Mouse (Mus musculus) limb, embryonic 15.5 days (tissue): ENCODE results near the gene Stac2. TPM values are rescaled to one million over a fixed set of nuclear protein-coding genes. Genes with fewer than 3 reads are reported as not detected.

ENCODE experiments used
- ATAC-seq: fragments of 200-750 bp; cut with Nextera tagmentation; 2 replicates; pipeline ENCODE4 v1.8.0; 2017; ENCODE audit warnings: low read depth, moderate TSS enrichment; ENCODE audit not compliant: insufficient number of reproducible peaks, low FRiP score, low TSS enrichment
- H3K27ac ChIP-seq: fragments of 300-500 bp; sonication (generic); 2 replicates; pipeline ENCODE4 v1.5.1; 2015; ENCODE audit warnings: moderate library complexity, mild to moderate bottlenecking, inconsistent platforms
- H3K27me3 ChIP-seq: fragments of 300-500 bp; sonication (generic); 2 replicates; pipeline ENCODE4 v1.6.1; 2015; ENCODE audit warnings: inconsistent platforms
- H3K36me3 ChIP-seq: fragments of 300-500 bp; sonication (generic); 2 replicates; pipeline ENCODE4 v1.6.1; 2015; ENCODE audit warnings: inconsistent platforms
- H3K4me1 ChIP-seq: fragments of 300-500 bp; sonication (generic); 2 replicates; pipeline ENCODE4 v1.6.1; 2015; ENCODE audit warnings: inconsistent platforms
- H3K4me2 ChIP-seq: fragments of 300-500 bp; sonication (generic); 2 replicates; pipeline ENCODE4 v1.6.1; 2015; ENCODE audit warnings: mild to moderate bottlenecking, inconsistent platforms
- H3K4me3 ChIP-seq: fragments of 300-500 bp; sonication (generic); 2 replicates; pipeline ENCODE4 v1.5.1; 2015; ENCODE audit warnings: mild to moderate bottlenecking, inconsistent platforms
- H3K9ac ChIP-seq: fragments of 300-500 bp; sonication (generic); 2 replicates; pipeline ENCODE4 v1.6.1; 2015; ENCODE audit warnings: inconsistent platforms
- H3K9me3 ChIP-seq: fragments of 300-500 bp; sonication (generic); 2 replicates; pipeline ENCODE4 v1.6.1; 2016; ENCODE audit warnings: inconsistent platforms
- WGBS: fragments of 180-500 bp; shearing (Covaris S2); methylation state at CpG from one replicate; pipeline ENCODE4 v1.1.7; 2015; 5-methylcytosine and 5-hydroxymethylcytosine counted together
- polyA plus RNA-seq: library from polyadenylated mRNA; unstranded; fragments of >200 nt; fragmentation: Nextera tagmentation; extraction: Ambion mirVana; gene quantifications from 2 replicates; pipeline ENCODE4 v1.2.1, GENCODE M21; 2015

Stac2 gene
- polyA plus RNA-seq, 1 experiment from 2014 or later = 0.68 TPM

DNA sequence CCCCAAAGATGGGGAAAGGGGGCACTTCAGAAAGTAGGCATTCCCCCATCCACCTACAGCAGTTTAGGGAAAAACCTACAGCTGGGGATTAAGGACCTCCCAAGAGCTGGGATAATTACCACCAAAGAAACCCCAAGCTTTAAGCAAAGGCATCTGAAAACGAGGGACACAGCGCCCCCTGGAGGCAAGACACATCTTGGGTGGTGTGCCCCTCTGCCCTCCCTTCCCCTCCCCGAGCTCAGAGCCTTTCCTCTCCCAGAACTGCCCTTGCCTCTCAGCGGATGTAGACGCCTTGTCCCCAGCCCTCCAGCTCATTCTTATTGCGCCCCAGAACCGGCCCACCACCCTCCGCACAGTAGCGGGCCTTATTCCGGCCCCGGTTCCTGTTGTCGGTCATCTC is 50.6 kb downstream of the Stac2 start:
- H3K9ac ChIP-seq = no peak overlapping the region
- peaks cover 9% of the 10 kb centered on the region for H3K27me3 ChIP-seq
- ATAC-seq = no peak

DNA sequence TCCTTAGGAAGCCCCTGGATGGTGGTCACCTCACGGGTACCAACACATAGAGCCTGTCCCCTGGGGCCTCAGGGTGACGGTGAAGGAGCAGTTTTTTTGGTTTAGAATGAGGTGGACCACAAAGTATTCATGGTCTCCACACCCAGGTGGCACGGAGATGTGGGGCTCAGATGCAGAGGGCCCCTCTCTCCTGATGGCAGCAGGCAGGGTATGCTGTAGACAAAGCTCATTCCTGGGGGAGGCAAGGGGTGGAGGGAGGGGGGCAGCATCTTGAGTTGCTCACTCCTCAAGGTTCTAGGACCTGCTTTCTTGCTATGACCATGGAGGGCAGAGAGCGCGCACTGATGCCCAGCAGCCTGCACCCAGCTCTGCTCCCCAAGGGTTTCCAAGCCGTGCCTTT is 51.3 kb downstream of the Stac2 start:
- no peak overlapping the region for H3K4me3 ChIP-seq
- H3K27ac ChIP-seq = no peak overlapping the region
- peaks cover 46% of the 10 kb centered on the region for H3K4me1 ChIP-seq
- H3K36me3 ChIP-seq = peaks cover 26% of the 10 kb centered on the region
- no peak for ATAC-seq
- WGBS = 57% methylated on average over 6 of the region's 6 CpGs
- no peaks in the 10 kb centered on the region for H3K9me3 ChIP-seq
- H3K27me3 ChIP-seq = peaks cover 9% of the 10 kb centered on the region
- H3K4me2 ChIP-seq = no peak overlapping the region
- no peak overlapping the region for H3K9ac ChIP-seq

More for the DNA sequence above, 50.6 kb downstream of the Stac2 start:
- Histone ChIP-seq H3K4me3 (peak overlapping the region; percentile 10; the same call in 1 of the 2 replicates), H3K4me2 (peak overlapping the region; percentile 25; the same call in 1 of the 2 replicates), H3K4me1 (peaks cover 46% of the 10 kb centered on the region), H3K36me3 (peaks cover 31% of the 10 kb centered on the region), H3K9me3 (no peaks in the 10 kb centered on the region), H3K27ac (no peak overlapping the region)
- 16% methylated on average over 12 of the region's 12 CpGs for WGBS

DNA sequence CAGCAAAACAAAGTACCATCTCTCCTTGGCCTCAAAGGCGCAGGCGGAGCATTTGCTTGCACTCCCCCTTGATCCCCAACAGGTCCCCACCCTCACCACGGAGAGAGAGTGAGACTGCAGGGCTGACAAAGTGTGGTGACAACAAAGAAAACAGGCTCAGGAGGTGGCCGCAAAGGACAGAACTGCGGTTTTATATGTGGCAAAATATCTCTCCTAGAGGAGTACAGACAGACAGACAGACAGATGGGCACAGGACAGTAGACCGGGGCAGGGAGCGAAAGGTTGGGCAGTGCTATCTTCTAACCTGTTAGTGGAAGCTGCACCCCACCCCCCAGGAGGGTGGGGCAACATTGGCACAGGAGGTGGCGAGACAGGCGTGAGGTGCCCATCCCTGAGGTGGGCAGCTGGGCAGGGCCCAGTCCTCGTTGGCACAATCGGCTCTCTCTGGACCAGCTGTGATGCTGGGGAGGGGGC is 51.9 kb downstream of the Stac2 start:
- Histone ChIP-seq H3K4me3 (no peak overlapping the region), H3K9ac (no peak overlapping the region), H3K27me3 (peaks cover 9% of the 10 kb centered on the region), H3K9me3 (no peaks in the 10 kb centered on the region), H3K36me3 (peaks cover 24% of the 10 kb centered on the region), H3K4me1 (peaks cover 46% of the 10 kb centered on the region), H3K4me2 (no peak overlapping the region), H3K27ac (no peak overlapping the region)
- no peak for ATAC-seq
- 29% methylated on average over 11 of the region's 11 CpGs for WGBS

DNA sequence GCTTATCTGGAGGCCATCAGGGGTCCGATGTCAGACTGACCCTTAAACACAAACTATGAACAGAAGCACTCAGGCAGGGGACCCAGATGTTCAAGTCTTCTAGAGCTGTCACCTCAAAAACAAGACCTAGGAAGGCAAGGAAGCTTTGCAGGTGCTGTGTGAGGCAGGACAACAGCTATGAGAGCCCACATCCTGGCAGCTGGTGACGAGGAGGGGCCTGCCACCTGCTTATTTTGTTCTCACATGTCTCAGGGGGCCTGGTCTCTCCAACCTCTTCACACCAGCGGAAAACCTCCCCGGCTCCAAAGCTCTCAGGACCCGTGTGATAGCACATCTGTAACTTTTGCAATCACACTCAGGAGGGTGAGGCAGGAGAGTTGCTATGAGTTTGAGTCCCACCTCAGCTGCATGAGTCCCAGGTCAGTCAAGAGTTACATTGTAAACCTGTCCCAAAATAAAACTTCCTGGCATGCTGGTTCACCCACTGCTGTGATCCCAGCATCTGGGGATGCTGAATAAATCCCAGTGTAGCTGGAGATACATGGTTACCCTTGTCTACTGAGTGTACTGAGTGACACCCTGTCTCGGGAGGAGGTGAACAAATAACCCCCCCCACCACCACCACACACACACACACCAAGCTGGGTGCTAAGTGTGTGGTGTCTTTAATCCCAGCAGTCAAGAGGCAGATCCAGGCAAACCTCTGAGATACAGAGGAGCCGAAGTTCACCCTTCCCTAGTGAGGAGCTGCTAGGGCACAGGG is 52.7 kb downstream of the Stac2 start:
- H3K27me3 ChIP-seq = peaks cover 9% of the 10 kb centered on the region
- peaks cover 50% of the 10 kb centered on the region for H3K4me1 ChIP-seq
- H3K4me2 ChIP-seq = no peak overlapping the region
- no peak overlapping the region for H3K4me3 ChIP-seq
- H3K27ac ChIP-seq = no peak overlapping the region
- peaks cover 23% of the 10 kb centered on the region for H3K36me3 ChIP-seq
- H3K9me3 ChIP-seq = no peaks in the 10 kb centered on the region
- H3K9ac ChIP-seq = no peak overlapping the region
- no peak for ATAC-seq
- WGBS = 19% methylated on average over 7 of the region's 7 CpGs

DNA sequence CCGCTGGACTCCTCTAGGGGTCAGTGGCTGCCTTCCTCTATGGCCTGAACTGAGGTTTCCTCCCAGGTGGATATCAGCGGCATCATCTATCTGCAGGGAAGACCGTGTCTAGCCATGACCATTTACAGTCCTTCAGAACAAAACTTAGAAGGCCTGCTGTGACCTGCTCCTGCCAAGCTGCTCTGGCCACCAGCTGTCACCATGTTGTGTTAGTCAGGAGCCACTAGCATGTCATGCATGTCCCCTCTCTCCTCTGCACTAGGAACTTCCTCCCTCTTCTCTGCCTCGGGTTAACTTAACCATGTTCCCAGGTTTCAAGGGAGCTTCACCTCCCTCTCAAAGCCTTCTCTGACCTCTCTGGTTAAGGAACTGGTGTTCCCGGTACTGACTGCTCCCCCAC is 53.5 kb downstream of the Stac2 start:
- Histone ChIP-seq H3K9ac (no peak overlapping the region), H3K36me3 (peaks cover 14% of the 10 kb centered on the region), H3K4me3 (no peak overlapping the region), H3K4me2 (no peak overlapping the region), H3K27me3 (peaks cover 10% of the 10 kb centered on the region), H3K4me1 (peaks cover 55% of the 10 kb centered on the region), H3K27ac (no peak overlapping the region), H3K9me3 (no peaks in the 10 kb centered on the region)
- ATAC-seq = no peak
- WGBS = 56% methylated on average over 5 of the region's 5 CpGs

DNA sequence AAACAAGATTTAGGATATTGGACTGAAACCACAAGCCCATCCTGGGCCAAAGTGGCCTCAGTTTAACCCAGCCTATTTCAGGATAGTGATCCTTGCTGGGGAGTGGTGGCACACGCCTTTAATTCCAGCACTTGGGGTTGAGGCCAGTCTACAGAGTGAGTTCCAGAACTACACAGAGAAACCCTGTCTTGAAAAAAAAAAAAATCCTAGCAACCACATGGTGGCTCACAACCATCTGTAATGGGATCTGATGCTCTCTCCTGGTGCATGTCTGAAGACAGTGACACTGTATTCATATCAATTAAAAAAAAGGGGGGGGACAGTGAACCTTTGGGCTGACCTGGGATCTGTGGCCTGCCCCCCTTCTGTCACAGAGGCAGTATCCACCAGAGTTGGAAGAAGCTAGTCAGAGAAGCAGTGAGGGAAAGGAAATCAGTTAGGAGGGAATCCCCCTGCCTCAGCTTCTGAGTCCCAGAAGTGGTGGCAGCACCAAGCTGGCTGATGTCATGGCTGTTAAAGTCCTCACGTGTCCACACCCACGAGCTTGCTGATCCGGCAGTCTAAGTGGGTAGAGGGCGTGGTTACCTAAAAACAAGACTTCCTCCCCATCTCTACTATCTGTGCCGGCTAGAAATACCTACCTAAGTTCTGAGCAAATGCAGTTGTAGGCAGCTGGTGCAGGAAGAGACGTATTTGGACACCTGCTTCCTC is 54.2 kb downstream of the Stac2 start:
- Histone ChIP-seq H3K9me3 (no peaks in the 10 kb centered on the region), H3K27me3 (peaks cover 12% of the 10 kb centered on the region), H3K4me2 (no peak overlapping the region), H3K4me3 (no peak overlapping the region), H3K36me3 (peaks cover 8% of the 10 kb centered on the region), H3K4me1 (peaks cover 57% of the 10 kb centered on the region), H3K27ac (no peak overlapping the region), H3K9ac (no peak overlapping the region)
- WGBS = 56% methylated on average over 7 of the region's 7 CpGs
- ATAC-seq = no peak

DNA sequence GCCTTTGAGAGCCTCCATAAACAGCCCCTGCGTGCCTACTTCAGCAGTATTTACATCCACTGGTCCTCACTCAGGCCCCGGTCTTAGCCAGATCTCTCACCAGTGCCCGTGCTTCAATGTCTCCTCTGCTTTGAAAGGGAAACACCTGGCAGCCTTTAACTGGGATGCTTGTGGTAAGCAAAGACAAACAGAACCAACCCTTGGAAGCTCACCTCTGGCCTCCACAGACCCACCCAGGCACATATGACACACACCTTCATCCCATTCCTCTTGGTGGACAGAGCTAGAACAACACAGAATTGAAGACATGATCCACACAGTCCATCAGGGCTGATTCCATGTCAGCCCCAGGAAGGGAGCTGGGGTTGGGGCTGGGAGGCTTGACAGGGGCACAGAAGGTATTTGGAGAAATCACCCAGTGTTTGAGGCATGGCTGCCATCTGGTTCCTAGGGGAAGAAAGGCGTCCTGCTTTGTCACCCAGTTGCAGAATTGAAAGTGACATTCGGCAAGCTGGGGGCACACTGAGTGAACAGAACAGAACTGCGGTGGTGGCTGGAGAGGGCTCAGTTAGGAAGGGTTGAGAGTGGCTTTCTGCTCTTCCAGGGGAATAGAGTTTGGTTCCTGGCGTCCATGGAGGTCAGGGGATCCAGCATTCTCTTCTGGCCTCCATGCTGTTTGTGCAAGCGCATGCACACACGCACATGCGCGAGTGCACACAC is 55.0 kb downstream of the Stac2 start:
- Histone ChIP-seq H3K27me3 (peaks cover 12% of the 10 kb centered on the region), H3K36me3 (peaks cover 5% of the 10 kb centered on the region; the same call in 1 of the 2 replicates), H3K4me1 (peaks cover 51% of the 10 kb centered on the region), H3K9me3 (no peaks in the 10 kb centered on the region), H3K4me3 (no peak overlapping the region), H3K9ac (no peak overlapping the region), H3K27ac (no peak overlapping the region), H3K4me2 (no peak overlapping the region)
- no peak for ATAC-seq
- WGBS = 66% methylated on average over 11 of the region's 11 CpGs

DNA sequence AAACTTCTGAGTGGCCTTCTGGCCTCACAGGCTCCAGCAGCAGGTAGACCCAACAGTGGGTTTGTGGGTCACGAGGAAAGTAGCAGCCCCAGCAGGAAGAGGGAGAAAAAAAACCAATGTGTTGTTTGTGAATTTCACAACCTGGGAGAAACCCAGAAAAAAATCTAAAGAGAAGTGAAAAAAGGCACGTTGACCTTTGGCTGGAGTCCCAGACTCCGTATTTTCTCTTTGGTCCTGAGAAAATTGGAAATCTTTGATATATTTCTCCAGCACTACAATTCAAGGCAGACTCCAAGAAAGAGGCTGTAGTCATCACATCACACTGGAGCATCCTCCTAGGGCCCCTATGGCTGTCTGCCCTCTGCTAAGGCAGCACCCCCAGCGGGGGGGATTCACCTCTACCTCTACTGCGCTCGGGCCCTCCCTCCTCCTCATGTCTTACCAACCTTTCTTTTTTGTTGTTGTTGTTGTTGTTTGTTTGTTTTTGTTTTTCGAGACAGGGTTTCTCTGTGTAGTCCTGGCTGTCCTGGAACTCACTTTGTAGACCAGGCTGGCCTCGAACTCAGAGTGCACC is 55.8 kb downstream of the Stac2 start:
- Histone ChIP-seq H3K36me3 (no peaks in the 10 kb centered on the region), H3K27me3 (peaks cover 12% of the 10 kb centered on the region), H3K4me3 (no peak overlapping the region), H3K9me3 (no peaks in the 10 kb centered on the region), H3K4me2 (no peak overlapping the region), H3K4me1 (peaks cover 43% of the 10 kb centered on the region), H3K9ac (no peak overlapping the region), H3K27ac (no peak overlapping the region)
- ATAC-seq = no peak
- WGBS = 71% methylated on average over 8 of the region's 8 CpGs

DNA sequence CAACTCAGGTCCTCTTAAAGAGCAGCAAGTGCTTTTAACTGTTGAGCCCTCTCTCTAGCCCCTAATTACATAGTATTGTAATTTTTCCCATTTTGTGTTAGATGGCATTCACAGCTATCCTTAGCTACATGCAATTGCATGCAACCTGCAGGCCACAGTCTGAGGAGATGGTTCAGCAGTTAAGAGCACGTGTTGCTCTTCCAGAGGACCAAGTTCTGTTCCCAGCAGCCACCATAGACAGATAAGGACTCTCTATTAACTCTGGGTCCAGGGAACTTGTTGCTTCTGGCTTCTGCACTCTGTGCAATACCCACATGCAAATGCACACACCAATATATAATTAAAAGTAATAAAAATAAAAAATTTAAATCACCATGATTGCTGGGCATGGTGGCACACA is 56.6 kb downstream of the Stac2 start:
- peaks cover 7% of the 10 kb centered on the region for H3K27me3 ChIP-seq

DNA sequence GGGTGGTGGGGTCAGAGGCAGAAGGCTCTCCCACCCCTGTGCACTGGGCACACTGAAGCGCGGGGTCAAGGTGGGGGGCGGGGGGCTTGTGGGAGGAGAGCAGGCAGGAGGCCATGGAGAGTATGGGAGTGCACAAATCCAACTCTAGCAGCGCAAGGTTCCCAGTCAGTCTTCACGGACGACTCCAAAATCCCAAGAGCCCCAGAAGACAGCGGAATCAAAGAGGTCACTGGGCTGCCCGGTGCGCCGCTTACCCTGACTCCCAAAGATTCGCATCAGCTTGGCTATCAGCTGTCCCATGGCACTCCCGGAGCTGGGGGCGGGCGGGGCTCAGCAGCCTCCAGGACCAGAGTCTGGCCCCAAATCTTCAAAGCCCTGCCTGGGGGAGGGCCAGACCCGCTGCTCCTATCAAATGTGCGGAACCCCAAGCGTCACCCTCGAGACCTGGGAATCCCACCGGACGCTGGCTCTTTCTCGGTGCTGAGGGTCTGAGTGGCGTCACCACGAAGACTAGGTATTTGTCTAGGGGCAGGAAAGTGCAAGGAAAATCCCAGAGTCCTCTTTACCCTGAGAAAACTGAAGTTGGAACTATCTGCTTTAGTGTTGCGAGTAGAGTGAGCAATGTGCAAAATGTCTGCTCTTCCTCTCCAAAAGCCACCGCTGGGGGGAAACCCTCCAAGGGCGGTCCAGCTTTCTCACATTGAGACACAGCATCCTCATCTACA is 57.5 kb downstream of the Stac2 start, which contains the start of gene Arl5c:
Gene Arl5c, minus strand, starts transcription at position 618 of the 725 bp plus-strand sequence.
- Histone ChIP-seq H3K4me3 (peak within 1 kb of the TSS; percentile 50), H3K4me2 (peak within 1 kb of the TSS; percentile 90), H3K9me3 (no peaks in the 10 kb centered on the region), H3K9ac (0 out of 2 replicates have a peak within 1 kb of the TSS, but pooled peaks have one; percentile 26), H3K36me3 (no peaks in the 10 kb centered on the region), H3K27me3 (peaks cover 3% of the 10 kb centered on the region; the same call in 1 of the 2 replicates), H3K4me1 (peaks cover 33% of the 10 kb centered on the region), H3K27ac (peak within 1 kb of the TSS; percentile 60; the same call in 1 of the 2 replicates)
- ATAC-seq = peak; percentile 35; the same call in 1 of the 2 replicates
- under 1% methylated on average over 26 of the region's 26 CpGs for WGBS

More for the DNA sequence above, 56.6 kb downstream of the Stac2 start:
- no peak overlapping the region for H3K4me3 ChIP-seq
- H3K9ac ChIP-seq = no peak overlapping the region
- ATAC-seq = no peak
- no peak overlapping the region for H3K27ac ChIP-seq
- H3K4me1 ChIP-seq = peaks cover 38% of the 10 kb centered on the region
- H3K9me3 ChIP-seq = no peaks in the 10 kb centered on the region
- WGBS = 77% methylated on average over 1 of the region's 1 CpGs
- no peaks in the 10 kb centered on the region for H3K36me3 ChIP-seq
- no peak overlapping the region for H3K4me2 ChIP-seq
